Comparison of ENCODE assay signal across 14 mouse cellular contexts in genomic region chr16:38371705-38372296, GRCm38 (mm10). TPM values are rescaled to one million over a fixed set of nuclear protein-coding genes. Genes with fewer than 3 reads are reported as not detected.
A peak's percentile ranks its signal among the peaks of the same experiment; 100 is the strongest.
DNase-seq lines count a peak whose midpoint lies in the region; ATAC-seq and TF ChIP-seq lines count a peak whose summit lies in the region.
"Had no signal": no experiment of that assay in that cellular context is flagged by ENCODE, and none has a peak within 500 bp of the region (broad histone marks: within the 10 kb centered on the region; RNA-seq: fewer than 3 reads in every experiment).

No protein-coding gene starts in this region.

- no peaks in the 10 kb centered on the region for H3K9me3 ChIP-seq in hindbrain, embryonic 11.5 days (ENCODE audit: control insufficient read depth, low read length)
- no peaks in the 10 kb centered on the region for H3K9me3 ChIP-seq in hindbrain, embryonic 13.5 days
- no peaks in the 10 kb centered on the region for H3K9me3 ChIP-seq in heart, postnatal 0 days (replicated peaks; ENCODE audit: control insufficient read depth, low read length)
- H3K9me3 ChIP-seq: embryonic facial prominence, embryonic 12.5 days had no signal

- no peak for TF ChIP-seq EP300 in heart, postnatal 0 days (IDR thresholded peaks at IDR 0.05; ENCODE audit: low read depth)

- H3K9ac ChIP-seq in hindbrain, embryonic 11.5 days (ENCODE audit: low read depth, low read length), result no peak overlapping the region
- H3K9ac ChIP-seq in hindbrain, embryonic 13.5 days, result no peak overlapping the region
- 0 out of 2 replicates have a peak overlapping the region, but pooled peaks have one; percentile 33 for H3K9ac ChIP-seq in heart, postnatal 0 days (replicated peaks; ENCODE audit: low read depth, low read length)
- H3K9ac ChIP-seq: embryonic facial prominence, embryonic 12.5 days had no signal

- no peaks in the 10 kb centered on the region for H3K79me2 ChIP-seq in myocyte (ENCODE audit: control insufficient read depth, insufficient read depth)

- no peak for TF ChIP-seq CTCF in bone marrow, adult 2 months (IDR thresholded peaks at IDR 0.05; ENCODE audit: control insufficient read depth, insufficient read depth, low read length)
- no peak for TF ChIP-seq CTCF in heart, postnatal 0 days (IDR thresholded peaks at IDR 0.05; ENCODE audit: low read depth)

- H3K27me3 ChIP-seq in hindbrain, embryonic 11.5 days (ENCODE audit: control insufficient read depth, insufficient read depth, low read length), result no peaks in the 10 kb centered on the region
- H3K27me3 ChIP-seq in hindbrain, embryonic 13.5 days, result no peaks in the 10 kb centered on the region
- H3K27me3 ChIP-seq in heart, postnatal 0 days (ENCODE audit: control insufficient read depth, insufficient read depth, low read length), result no peaks in the 10 kb centered on the region
- H3K27me3 ChIP-seq in myocyte (ENCODE audit: control insufficient read depth, insufficient read depth, insufficient read length), result no peaks in the 10 kb centered on the region
- H3K27me3 ChIP-seq: embryonic facial prominence, embryonic 12.5 days had no signal

- H3K4me3 ChIP-seq in hindbrain, embryonic 11.5 days (ENCODE audit: low read depth, low read length), result no peak overlapping the region
- H3K4me3 ChIP-seq in hindbrain, embryonic 13.5 days, result no peak overlapping the region
- peak overlapping the region; percentile 74 for H3K4me3 ChIP-seq in bone marrow, adult 2 months (replicated peaks; ENCODE audit: control insufficient read depth, low read depth, low read length)
- no peak overlapping the region for H3K4me3 ChIP-seq in heart, postnatal 0 days (ENCODE audit: low read depth, low read length)
- no peak overlapping the region for H3K4me3 ChIP-seq in myocyte
- H3K4me3 ChIP-seq: embryonic facial prominence, embryonic 12.5 days had no signal

- no peak for ATAC-seq in hindbrain, embryonic 11.5 days (ENCODE audit: low FRiP score)
- ATAC-seq in hindbrain, embryonic 13.5 days (ENCODE audit: low FRiP score), result no peak
- ATAC-seq in heart, postnatal 0 days (ENCODE audit: insufficient read depth, low read depth), result no peak
- no peak for ATAC-seq in frontal cortex, adult (ENCODE audit: low TSS enrichment)

- H3ac ChIP-seq in myocyte (ENCODE audit: control insufficient read depth, insufficient read length), result no peak overlapping the region

- no peak for DNase-seq in hindbrain, embryonic 11.5 days (ENCODE audit: low spot score)
- DNase-seq in heart, postnatal 0 days (ENCODE audit: low spot score), result no peak
- DNase-seq in left cerebral cortex, adult 18-20 months (ENCODE audit: low spot score in 2 of 2), result no peak
- DNase-seq: adrenal gland, adult 2 months; cerebellum, adult 11-12 months; kidney, postnatal 4 days; lung, postnatal 4 days had no signal

- WGBS in hindbrain, embryonic 11.5 days, result 91% methylated on average over 15 of the region's 15 CpGs
- 91% methylated on average over 15 of the region's 15 CpGs for WGBS in hindbrain, embryonic 13.5 days
- WGBS in bone marrow, adult 2 months, result 69% methylated on average over 15 of the region's 15 CpGs
- 59% methylated on average over 15 of the region's 15 CpGs for WGBS in heart, postnatal 0 days

- H3K4me1 ChIP-seq in hindbrain, embryonic 11.5 days (replicated peaks; ENCODE audit: control insufficient read depth, insufficient read depth, low read length), result no peaks in the 10 kb centered on the region
- H3K4me1 ChIP-seq in hindbrain, embryonic 13.5 days (replicated peaks), result peaks cover 8% of the 10 kb centered on the region; the same call in 1 of the 2 replicates
- H3K4me1 ChIP-seq in bone marrow, adult 2 months (ENCODE audit: control insufficient read depth, insufficient read depth, low read length), result peaks cover 1% of the 10 kb centered on the region; the same call in 1 of the 2 replicates
- peaks cover 38% of the 10 kb centered on the region for H3K4me1 ChIP-seq in heart, postnatal 0 days (ENCODE audit: control insufficient read depth, insufficient read depth)

- no peak overlapping the region for H3K4me2 ChIP-seq in hindbrain, embryonic 11.5 days (replicated peaks; ENCODE audit: low read depth, low read length)
- no peak overlapping the region for H3K4me2 ChIP-seq in hindbrain, embryonic 13.5 days
- H3K4me2 ChIP-seq in heart, postnatal 0 days (ENCODE audit: low read depth, low read length), result peak overlapping the region; percentile 34
- H3K4me2 ChIP-seq in myocyte (ENCODE audit: low read depth), result peak overlapping the region; percentile 61
- H3K4me2 ChIP-seq: embryonic facial prominence, embryonic 12.5 days had no signal

- 0 out of 2 replicates have a peak overlapping the region, but pooled peaks have one; percentile 36 for H3K27ac ChIP-seq in hindbrain, embryonic 11.5 days (ENCODE audit: low read depth, low read length)
- no peak overlapping the region for H3K27ac ChIP-seq in hindbrain, embryonic 13.5 days
- H3K27ac ChIP-seq in bone marrow, adult 2 months (ENCODE audit: control insufficient read depth, insufficient read depth, low read depth, low read length, poor library complexity), result peak overlapping the region; percentile 87
- H3K27ac ChIP-seq in heart, postnatal 0 days (ENCODE audit: low read depth), result peak overlapping the region; percentile 34; the same call in 1 of the 2 replicates

- no peak for TF ChIP-seq POLR2A in bone marrow, adult 2 months (IDR thresholded peaks at IDR 0.05; ENCODE audit: borderline replicate concordance, control insufficient read depth, low read depth, low read length)
- no peak for TF ChIP-seq POLR2A in myocyte (IDR thresholded peaks at IDR 0.05; ENCODE audit: insufficient read length, low read depth)

- H3K36me3 ChIP-seq in hindbrain, embryonic 11.5 days (ENCODE audit: control insufficient read depth, insufficient read depth, low read length), result no peaks in the 10 kb centered on the region
- H3K36me3 ChIP-seq in hindbrain, embryonic 13.5 days, result no peaks in the 10 kb centered on the region
- peaks cover 71% of the 10 kb centered on the region for H3K36me3 ChIP-seq in heart, postnatal 0 days (replicated peaks; ENCODE audit: control insufficient read depth, insufficient read depth, low read length)
- no peaks in the 10 kb centered on the region for H3K36me3 ChIP-seq in myocyte (ENCODE audit: control insufficient read depth, insufficient read depth)
- H3K36me3 ChIP-seq: embryonic facial prominence, embryonic 12.5 days had no signal

TF ChIP-seq in myocyte, 11 proteins besides CTCF, POLR2A, EP300 and RAD21 (continues in another document):
- TF ChIP-seq MAX (IDR thresholded peaks at IDR 0.05; ENCODE audit: low read depth) (no peak), REST (IDR thresholded peaks at IDR 0.05; ENCODE audit: insufficient read depth, insufficient read length) (no peak), SRF (IDR thresholded peaks at IDR 0.05; ENCODE audit: control insufficient read depth, insufficient read length, low read depth) (peak; percentile 80), E2F4 (IDR thresholded peaks at IDR 0.05; ENCODE audit: insufficient read depth) (no peak), MYOD1 (IDR thresholded peaks at IDR 0.05; ENCODE audit: control insufficient read depth in 1 of 3, insufficient read length in 2 of 3, low read depth in 2 of 3) (peak in 2 of 3 experiments; percentile 29 to 48), TCF3 (IDR thresholded peaks at IDR 0.05; ENCODE audit: insufficient read length, low read depth) (no peak), MYOG (IDR thresholded peaks at IDR 0.05; ENCODE audit: control insufficient read depth in 1 of 3, insufficient read depth in 1 of 3, insufficient read length in 2 of 3, low read depth in 2 of 3) (no peak)

RNA-seq across cellular contexts. Expression of gene Popdc2, which starts 9.8 kb away (rescaled TPM):
- 0.89 and 1.0 TPM in 2 replicates for polyA plus RNA-seq in hindbrain, embryonic 11.5 days (2014; fragmentation: Nextera tagmentation; extraction: Ambion mirVana)
- 0.49 and 0.61 TPM in 2 replicates for polyA plus RNA-seq in hindbrain, embryonic 13.5 days (2015; fragmentation: Nextera tagmentation; extraction: Ambion mirVana)
- polyA plus RNA-seq in bone marrow, adult 2 months (2011; ENCODE audit: insufficient read depth, insufficient read length, low replicate concordance, missing spikeins), result 12.5 and 20.9 TPM in 2 replicates
- total RNA-seq in heart, postnatal 0 days (2014; rRNA removed; ENCODE audit: low replicate concordance), result 982 and 1,104 TPM in 2 replicates
- 564 and 675 TPM in 2 replicates for polyA plus RNA-seq in heart, postnatal 0 days (2015; fragmentation: Nextera tagmentation; extraction: Ambion mirVana)
- 10.5 TPM for polyA plus RNA-seq in myocyte (2012; fragmentation: generic; extraction: Trizol)
- total RNA-seq in left cerebral cortex, adult 18-20 months (2021), result 1 to 10 TPM in 1 of 2 experiments, under 1 TPM in 1; 0.89 to 1.3 TPM

RNA-seq across cellular contexts. Expression of gene Gm21987, which starts 25.0 kb away (rescaled TPM):
- not detected in 2 replicates for polyA plus RNA-seq in hindbrain, embryonic 11.5 days (2014; fragmentation: Nextera tagmentation; extraction: Ambion mirVana)
- not detected in 2 replicates for polyA plus RNA-seq in hindbrain, embryonic 13.5 days (2015; fragmentation: Nextera tagmentation; extraction: Ambion mirVana)
- polyA plus RNA-seq in bone marrow, adult 2 months (2011; ENCODE audit: insufficient read depth, insufficient read length, low replicate concordance, missing spikeins), result not detected in 2 replicates
- not detected in 2 replicates for total RNA-seq in heart, postnatal 0 days (2014; rRNA removed; ENCODE audit: low replicate concordance)
- 5.1 and 6.2 TPM in 2 replicates for polyA plus RNA-seq in heart, postnatal 0 days (2015; fragmentation: Nextera tagmentation; extraction: Ambion mirVana)
- polyA plus RNA-seq in myocyte (2012; fragmentation: generic; extraction: Trizol), result 0.16 TPM
- not detected for total RNA-seq in left cerebral cortex, adult 18-20 months (2021)
- total RNA-seq: ES-E14; left cerebral cortex, postnatal 36 days had no signal
- polyA plus RNA-seq: adrenal gland, adult 2 months; embryonic facial prominence, embryonic 12.5 days had no signal

RNA-seq across cellular contexts. Expression of gene Cox17, which starts 25.0 kb away (rescaled TPM):
- polyA plus RNA-seq in hindbrain, embryonic 11.5 days (2014; fragmentation: Nextera tagmentation; extraction: Ambion mirVana), result 121 and 122 TPM in 2 replicates
- polyA plus RNA-seq in hindbrain, embryonic 13.5 days (2015; fragmentation: Nextera tagmentation; extraction: Ambion mirVana), result 98.7 and 106 TPM in 2 replicates
- polyA plus RNA-seq in bone marrow, adult 2 months (2011; ENCODE audit: insufficient read depth, insufficient read length, low replicate concordance, missing spikeins), result 219 and 283 TPM in 2 replicates
- 84.7 and 177 TPM in 2 replicates for total RNA-seq in heart, postnatal 0 days (2014; rRNA removed; ENCODE audit: low replicate concordance)
- 579 and 627 TPM in 2 replicates for polyA plus RNA-seq in heart, postnatal 0 days (2015; fragmentation: Nextera tagmentation; extraction: Ambion mirVana)
- polyA plus RNA-seq in myocyte (2012; fragmentation: generic; extraction: Trizol), result 653 TPM
- total RNA-seq in left cerebral cortex, adult 18-20 months (2021), result 100 to 1,000 TPM; 140 to 142 TPM

RNA-seq across cellular contexts. Expression of gene Maats1, which starts 29.9 kb away (rescaled TPM):
- 1.3 and 1.5 TPM in 2 replicates for polyA plus RNA-seq in hindbrain, embryonic 11.5 days (2014; fragmentation: Nextera tagmentation; extraction: Ambion mirVana)
- 0.74 and 1.8 TPM in 2 replicates for polyA plus RNA-seq in hindbrain, embryonic 13.5 days (2015; fragmentation: Nextera tagmentation; extraction: Ambion mirVana)
- not detected in 2 replicates for polyA plus RNA-seq in bone marrow, adult 2 months (2011; ENCODE audit: insufficient read depth, insufficient read length, low replicate concordance, missing spikeins)
- total RNA-seq in heart, postnatal 0 days (2014; rRNA removed; ENCODE audit: low replicate concordance), result not detected in 2 replicates
- polyA plus RNA-seq in heart, postnatal 0 days (2015; fragmentation: Nextera tagmentation; extraction: Ambion mirVana), result 0.10 and 0.15 TPM in 2 replicates
- polyA plus RNA-seq in myocyte (2012; fragmentation: generic; extraction: Trizol), result 1.1 TPM
- total RNA-seq in left cerebral cortex, adult 18-20 months (2021), result 1 to 10 TPM in 1 of 2 experiments, under 1 TPM in 1; 0.82 to 1.5 TPM
- polyA plus RNA-seq: adrenal gland, adult 2 months had no signal

Comparison
In these comparisons a context has a peak if more than half of its experiments do, and no peak if none do; other contexts are left out.
1. H3K4me2 ChIP-seq: peak in heart, postnatal 0 days (single experiment) and myocyte (single experiment); none in hindbrain, embryonic 11.5 days (single experiment) and hindbrain, embryonic 13.5 days (single experiment).
2. RNA of gene Popdc2, which starts 9.8 kb away (polyA plus RNA-seq): 564 to 675 TPM in heart, postnatal 0 days; 12.5 to 20.9 TPM in bone marrow, adult 2 months, 10.5 TPM in myocyte (single experiment), 0.89 to 1.0 TPM in hindbrain, embryonic 11.5 days and 0.49 to 0.61 TPM in hindbrain, embryonic 13.5 days; every median in the first group is over 10 times any median in the second.